Mouse (Mus musculus) midbrain, embryonic 14.5 days (tissue): ENCODE measurements around the gene Cpn2. TPM values are rescaled to one million over a fixed set of nuclear protein-coding genes. Genes with fewer than 3 reads are reported as not detected.
A peak's percentile ranks its signal among the peaks of the same experiment; 100 is the strongest.

Experiments used
- ATAC-seq: fragments of 200-750 bp; cut with Nextera tagmentation; 2 replicates; pipeline ENCODE4 v1.8.0; 2017; ENCODE audit warnings: moderate number of reproducible peaks, moderate library complexity; ENCODE audit not compliant: low FRiP score, low TSS enrichment
- DNase-seq: peaks from one replicate; pipeline ENCODE4 v3.0.0-alpha.2; 2015
- H3K27ac ChIP-seq: fragments of 300-500 bp; sonication (generic); replicated peaks from 2 replicates; pipeline ENCODE4 v1.5.1; 2014; ENCODE audit warnings: mild to moderate bottlenecking, low read depth, low read length, moderate library complexity
- H3K27me3 ChIP-seq: fragments of 300-500 bp; sonication (generic); 2 replicates; pipeline ENCODE4 v1.6.1; 2014; ENCODE audit warnings: low read length, control low read depth, mixed read lengths; ENCODE audit not compliant: control insufficient read depth, insufficient read depth
- H3K36me3 ChIP-seq: fragments of 300-500 bp; sonication (generic); 2 replicates; pipeline ENCODE4 v1.6.1; 2014; ENCODE audit warnings: low read length, control low read depth; ENCODE audit not compliant: control insufficient read depth, insufficient read depth
- H3K4me1 ChIP-seq: fragments of 300-500 bp; sonication (generic); 2 replicates; pipeline ENCODE4 v1.6.1; 2014; ENCODE audit warnings: mild to moderate bottlenecking, antibody characterized with exemption, low read length, control low read depth; ENCODE audit not compliant: control insufficient read depth, insufficient read depth
- H3K4me2 ChIP-seq: fragments of 300-500 bp; sonication (generic); 2 replicates; pipeline ENCODE4 v1.6.1; 2014; ENCODE audit warnings: mild to moderate bottlenecking, low read length, moderate library complexity
- H3K4me3 ChIP-seq: fragments of 300-500 bp; sonication (generic); replicated peaks from 2 replicates; pipeline ENCODE4 v1.5.1; 2014; ENCODE audit warnings: low read depth, low read length
- H3K9ac ChIP-seq: fragments of 300-500 bp; sonication (generic); replicated peaks from 2 replicates; pipeline ENCODE4 v1.6.1; 2014; ENCODE audit warnings: mild to moderate bottlenecking, low read length, moderate library complexity
- H3K9me3 ChIP-seq: fragments of 300-500 bp; sonication (generic); 2 replicates; pipeline ENCODE4 v1.6.1; 2016; ENCODE audit warnings: low read length, control low read depth, mixed read lengths; ENCODE audit not compliant: control insufficient read depth
- WGBS: fragments of 180-500 bp; shearing (Covaris S2); extraction: QIAGEN DNeasy Blood & Tissue Kit; methylation state at CpG from one replicate; pipeline ENCODE4 v1.1.7; 2014; 5-methylcytosine and 5-hydroxymethylcytosine counted together
- polyA plus RNA-seq: library from polyadenylated mRNA; unstranded; fragments of >200 nt; fragmentation: Nextera tagmentation; extraction: Ambion mirVana; gene quantifications from 2 replicates; pipeline ENCODE4 v1.2.1, GENCODE M21; 2014

Cpn2 gene
- polyA plus RNA-seq, 1 experiment from 2014 or later, result not detected

GRCm38 (mm10) chr16:30258441-30258840 is 8.9 kb downstream of the Cpn2 start:
- Histone ChIP-seq H3K4me2 (no peak overlapping the region), H3K9ac (no peak overlapping the region), H3K36me3 (no peaks in the 10 kb centered on the region), H3K4me1 (no peaks in the 10 kb centered on the region), H3K9me3 (no peaks in the 10 kb centered on the region), H3K4me3 (no peak overlapping the region), H3K27me3 (no peaks in the 10 kb centered on the region), H3K27ac (no peak overlapping the region)
- WGBS, result 89% methylated on average over 7 of the region's 7 CpGs
- ATAC-seq (no peak), DNase-seq (no peak)

- Histone ChIP-seq H3K9ac (no peak overlapping the region), H3K4me3 (no peak overlapping the region), H3K27me3 (no peaks in the 10 kb centered on the region), H3K9me3 (no peaks in the 10 kb centered on the region), H3K4me2 (no peak overlapping the region), H3K4me1 (no peaks in the 10 kb centered on the region), H3K36me3 (no peaks in the 10 kb centered on the region), H3K27ac (no peak overlapping the region)
- ATAC-seq (no peak), DNase-seq (no peak)
- WGBS, result 86% methylated on average over 9 of the region's 9 CpGs
Observed at GRCm38 (mm10) chr16:30257718-30258117, 9.6 kb downstream of the Cpn2 start.

- ATAC-seq (no peak), DNase-seq (no peak)
- Histone ChIP-seq H3K27me3 (peaks cover 10% of the 10 kb centered on the region), H3K9me3 (no peaks in the 10 kb centered on the region), H3K36me3 (no peaks in the 10 kb centered on the region), H3K4me2 (no peak overlapping the region), H3K9ac (no peak overlapping the region), H3K4me3 (no peak overlapping the region), H3K27ac (no peak overlapping the region), H3K4me1 (0 out of 2 replicates have a peak, but pooled peaks cover 4% of the 10 kb centered on the region)
- WGBS, result 82% methylated on average over 7 of the region's 7 CpGs
Observed at GRCm38 (mm10) chr16:30255061-30255460, 12.2 kb downstream of the Cpn2 start.

GRCm38 (mm10) chr16:30253900-30254299 is 13.4 kb downstream of the Cpn2 start:
- no peak for DNase-seq
- H3K27me3 ChIP-seq, result peaks cover 11% of the 10 kb centered on the region
- H3K9ac ChIP-seq, result no peak overlapping the region
- WGBS, result 84% methylated on average over 9 of the region's 9 CpGs
- H3K4me3 ChIP-seq, result no peak overlapping the region
- H3K9me3 ChIP-seq, result no peaks in the 10 kb centered on the region
- H3K36me3 ChIP-seq, result no peaks in the 10 kb centered on the region
- no peak overlapping the region for H3K4me2 ChIP-seq
- ATAC-seq, result no peak
- H3K4me1 ChIP-seq, result 0 out of 2 replicates have a peak, but pooled peaks cover 4% of the 10 kb centered on the region
- H3K27ac ChIP-seq, result no peak overlapping the region

GRCm38 (mm10) chr16:30253374-30253773 is 13.9 kb downstream of the Cpn2 start:
- Histone ChIP-seq H3K36me3 (no peaks in the 10 kb centered on the region), H3K27ac (no peak overlapping the region), H3K4me2 (no peak overlapping the region), H3K27me3 (peaks cover 11% of the 10 kb centered on the region), H3K9ac (no peak overlapping the region), H3K9me3 (no peaks in the 10 kb centered on the region), H3K4me3 (no peak overlapping the region), H3K4me1 (0 out of 2 replicates have a peak, but pooled peaks cover 4% of the 10 kb centered on the region)
- WGBS, result 84% methylated on average over 4 of the region's 4 CpGs
- no peak for ATAC-seq
- DNase-seq, result no peak

- Histone ChIP-seq H3K27me3 (peaks cover 11% of the 10 kb centered on the region), H3K27ac (no peak overlapping the region), H3K36me3 (no peaks in the 10 kb centered on the region), H3K9me3 (no peaks in the 10 kb centered on the region), H3K4me3 (no peak overlapping the region), H3K4me2 (peak overlapping the region; percentile 33), H3K4me1 (0 out of 2 replicates have a peak, but pooled peaks cover 4% of the 10 kb centered on the region), H3K9ac (no peak overlapping the region)
- 2% methylated on average over 21 of the region's 21 CpGs for WGBS
- peak; percentile 86 for DNase-seq
- ATAC-seq, result peak; percentile 34; the same call in 1 of the 2 replicates
Observed at GRCm38 (mm10) chr16:30252003-30252418, 15.3 kb downstream of the Cpn2 start.

- Histone ChIP-seq H3K4me3 (no peak overlapping the region), H3K27ac (no peak overlapping the region), H3K4me2 (no peak overlapping the region), H3K27me3 (no peaks in the 10 kb centered on the region), H3K9me3 (no peaks in the 10 kb centered on the region), H3K9ac (no peak overlapping the region), H3K36me3 (no peaks in the 10 kb centered on the region), H3K4me1 (no peaks in the 10 kb centered on the region)
- DNase-seq (no peak), ATAC-seq (no peak)
- 86% methylated on average over 12 of the region's 12 CpGs for WGBS
Observed at GRCm38 (mm10) chr16:30244037-30244700, 23.1 kb downstream of the Cpn2 start.

GRCm38 (mm10) chr16:30241623-30242022 is 25.7 kb downstream of the Cpn2 start:
- H3K4me3 ChIP-seq, result no peak overlapping the region
- no peaks in the 10 kb centered on the region for H3K36me3 ChIP-seq
- ATAC-seq (no peak), DNase-seq (no peak)
- H3K9ac ChIP-seq, result no peak overlapping the region
- peaks cover 13% of the 10 kb centered on the region; the same call in 1 of the 2 replicates for H3K27me3 ChIP-seq
- H3K4me2 ChIP-seq, result no peak overlapping the region
- H3K4me1 ChIP-seq, result peaks cover 5% of the 10 kb centered on the region; the same call in 1 of the 2 replicates
- H3K9me3 ChIP-seq, result no peaks in the 10 kb centered on the region
- no peak overlapping the region for H3K27ac ChIP-seq
- 36% methylated on average over 2 of the region's 2 CpGs for WGBS

- Histone ChIP-seq H3K4me2 (no peak overlapping the region), H3K36me3 (no peaks in the 10 kb centered on the region), H3K27ac (no peak overlapping the region), H3K27me3 (peaks cover 32% of the 10 kb centered on the region), H3K9me3 (no peaks in the 10 kb centered on the region), H3K9ac (no peak overlapping the region), H3K4me3 (no peak overlapping the region), H3K4me1 (peaks cover 9% of the 10 kb centered on the region; the same call in 1 of the 2 replicates)
- WGBS, result 80% methylated on average over 6 of the region's 6 CpGs
- no peak for ATAC-seq
- DNase-seq, result no peak
Observed at GRCm38 (mm10) chr16:30238791-30239190, 28.5 kb downstream of the Cpn2 start.
